Mouse (Mus musculus) heart, embryonic 12.5 days (tissue): ENCODE results near the gene Anks1b. TPM values are rescaled to one million over a fixed set of nuclear protein-coding genes. Genes with fewer than 3 reads are reported as not detected.
"Not testable (repeated sequence)": the region's sequence is repeated elsewhere in the genome, so short reads cannot be mapped to it uniquely, and the experiment has no call there.

Experiments
- ATAC-seq: fragments of 200-750 bp; cut with Nextera tagmentation; 2 replicates; pipeline ENCODE4 v1.8.0; 2017; ENCODE audit warnings: moderate TSS enrichment, moderate library complexity; ENCODE audit not compliant: insufficient number of reproducible peaks, low FRiP score
- H3K27ac ChIP-seq: fragments of 300-500 bp; sonication (generic); 2 replicates; pipeline ENCODE4 v1.5.1; 2016; ENCODE audit warnings: mild to moderate bottlenecking, moderate library complexity; ENCODE audit not compliant: poor library complexity, severe bottlenecking
- H3K27me3 ChIP-seq: fragments of 300-500 bp; sonication (generic); replicated peaks from 2 replicates; pipeline ENCODE4 v1.6.1; 2016; ENCODE audit warnings: mild to moderate bottlenecking, moderate library complexity
- H3K36me3 ChIP-seq: fragments of 300-500 bp; sonication (generic); 2 replicates; pipeline ENCODE4 v1.6.1; 2016; ENCODE audit warnings: mild to moderate bottlenecking, moderate library complexity
- H3K4me1 ChIP-seq: fragments of 300-500 bp; sonication (generic); replicated peaks from 2 replicates; pipeline ENCODE4 v1.6.1; 2016; ENCODE audit warnings: mild to moderate bottlenecking
- H3K4me2 ChIP-seq: fragments of 300-500 bp; sonication (generic); 2 replicates; pipeline ENCODE4 v1.6.1; 2016; ENCODE audit warnings: mild to moderate bottlenecking, moderate library complexity
- H3K4me3 ChIP-seq: fragments of 300-500 bp; sonication (generic); 2 replicates; pipeline ENCODE4 v1.5.1; 2016; ENCODE audit warnings: mild to moderate bottlenecking
- H3K9ac ChIP-seq: fragments of 300-500 bp; sonication (generic); 2 replicates; pipeline ENCODE4 v1.6.1; 2016; ENCODE audit warnings: mild to moderate bottlenecking, moderate library complexity
- H3K9me3 ChIP-seq: fragments of 300-500 bp; sonication (generic); replicated peaks from 2 replicates; pipeline ENCODE4 v1.6.1; 2016; ENCODE audit warnings: mild to moderate bottlenecking, moderate library complexity
- WGBS: fragments of 180-500 bp; shearing (Covaris S2); methylation state at CpG from one replicate; pipeline ENCODE4 v1.1.7; 2016; 5-methylcytosine and 5-hydroxymethylcytosine counted together
- polyA plus RNA-seq: library from polyadenylated mRNA; unstranded; fragments of >200 nt; fragmentation: Nextera tagmentation; extraction: Ambion mirVana; gene quantifications from 2 replicates; pipeline ENCODE4 v1.2.1, GENCODE M21; 2016

Anks1b gene
- polyA plus RNA-seq, 1 experiment from 2014 or later = 0.40 TPM

- H3K4me1 ChIP-seq = no peaks in the 10 kb centered on the region
- no peak overlapping the region for H3K4me3 ChIP-seq
- WGBS = 78% methylated on average over 2 of the region's 2 CpGs
Measured at GRCm38 (mm10) chr10:90616622-90617021, 743.3 kb downstream of the Anks1b start.

GRCm38 (mm10) chr10:90617664-90618296, 744.5 kb downstream of the Anks1b start:
- Histone ChIP-seq H3K4me2 (no peak overlapping the region), H3K4me1 (no peaks in the 10 kb centered on the region), H3K4me3 (no peak overlapping the region), H3K9me3 (no peaks in the 10 kb centered on the region), H3K36me3 (no peaks in the 10 kb centered on the region), H3K27ac (no peak overlapping the region), H3K9ac (no peak overlapping the region), H3K27me3 (no peaks in the 10 kb centered on the region)
- ATAC-seq = no peak
- 71% methylated on average over 7 of the region's 7 CpGs for WGBS

More at GRCm38 (mm10) chr10:90616622-90617021, 743.3 kb downstream of the Anks1b start:
- ATAC-seq = no peak
- no peak overlapping the region for H3K4me2 ChIP-seq
- no peak overlapping the region for H3K27ac ChIP-seq
- H3K36me3 ChIP-seq = no peaks in the 10 kb centered on the region
- H3K9me3 ChIP-seq = no peaks in the 10 kb centered on the region
- no peak overlapping the region for H3K9ac ChIP-seq
- H3K27me3 ChIP-seq = no peaks in the 10 kb centered on the region

GRCm38 (mm10) chr10:90627532-90627931, 754.2 kb downstream of the Anks1b start:
- Histone ChIP-seq H3K27ac (no peak overlapping the region), H3K4me2 (no peak overlapping the region), H3K27me3 (no peaks in the 10 kb centered on the region), H3K4me1 (no peaks in the 10 kb centered on the region), H3K36me3 (no peaks in the 10 kb centered on the region), H3K9me3 (no peaks in the 10 kb centered on the region), H3K4me3 (no peak overlapping the region), H3K9ac (no peak overlapping the region)
- WGBS = 80% methylated on average over 5 of the region's 5 CpGs
- no peak for ATAC-seq

GRCm38 (mm10) chr10:90630099-90630698, 756.9 kb downstream of the Anks1b start:
- no peaks in the 10 kb centered on the region for H3K36me3 ChIP-seq
- WGBS = 79% methylated on average over 7 of the region's 7 CpGs
- no peaks in the 10 kb centered on the region for H3K27me3 ChIP-seq
- H3K9me3 ChIP-seq = 0 out of 2 replicates have a peak, but pooled peaks cover 5% of the 10 kb centered on the region
- H3K27ac ChIP-seq = no peak overlapping the region
- no peak overlapping the region for H3K9ac ChIP-seq
- no peak overlapping the region for H3K4me2 ChIP-seq
- no peak for ATAC-seq
- H3K4me1 ChIP-seq = no peaks in the 10 kb centered on the region
- no peak overlapping the region for H3K4me3 ChIP-seq

DNA sequence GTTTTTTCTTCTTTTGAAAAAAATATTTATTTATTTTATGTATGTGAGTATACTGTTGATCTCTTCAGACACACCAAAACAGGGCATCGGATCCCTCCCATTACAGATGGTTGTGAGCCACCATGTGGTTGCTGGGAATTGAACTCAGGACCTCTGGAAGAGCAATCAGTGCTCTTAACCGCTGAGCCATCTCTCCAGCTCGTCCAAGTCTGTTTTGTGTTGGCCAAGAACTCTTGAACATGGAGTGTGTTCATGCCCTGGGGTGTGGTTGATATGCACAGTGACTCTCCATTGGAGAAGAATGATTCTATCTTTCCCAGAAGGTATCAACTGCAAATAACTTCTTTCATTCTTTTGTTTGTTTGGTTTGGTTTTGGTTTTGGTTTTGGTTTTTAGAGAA, 757.5 kb downstream of the Anks1b start:
- H3K27me3 ChIP-seq, H3K4me1 ChIP-seq, H3K4me2 ChIP-seq, H3K36me3 ChIP-seq, H3K9me3 ChIP-seq, H3K9ac ChIP-seq, H3K27ac ChIP-seq, ATAC-seq, H3K4me3 ChIP-seq: not testable (repeated sequence)
- WGBS = 68% methylated on average over 3 of the region's 3 CpGs

- Histone ChIP-seq H3K36me3 (no peaks in the 10 kb centered on the region), H3K4me2 (no peak overlapping the region), H3K4me1 (no peaks in the 10 kb centered on the region), H3K27me3 (no peaks in the 10 kb centered on the region), H3K9ac (no peak overlapping the region), H3K4me3 (no peak overlapping the region), H3K27ac (no peak overlapping the region), H3K9me3 (0 out of 2 replicates have a peak, but pooled peaks cover 5% of the 10 kb centered on the region)
- WGBS = 89% methylated on average over 4 of the region's 4 CpGs
- no peak for ATAC-seq
Measured at GRCm38 (mm10) chr10:90637352-90637751, 764.0 kb downstream of the Anks1b start.

DNA sequence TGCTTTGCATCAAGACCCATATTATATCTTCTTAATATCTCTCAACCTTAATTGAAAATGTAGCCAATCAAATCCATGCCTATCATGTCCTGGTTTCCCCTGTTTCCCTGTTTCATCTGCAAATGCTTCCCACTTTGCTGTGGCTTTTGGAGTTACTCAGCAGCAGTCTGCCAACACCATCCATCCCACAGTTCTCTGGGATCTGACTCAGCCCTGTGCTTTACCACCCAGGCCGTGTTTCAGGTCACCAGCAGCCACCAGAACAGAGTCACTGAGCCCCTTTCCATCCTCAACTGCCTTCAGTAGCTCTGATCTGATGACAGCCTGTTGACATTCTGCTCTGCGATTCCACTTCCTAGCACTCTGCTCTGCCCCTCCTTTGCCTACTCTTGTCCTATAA, 776.4 kb downstream of the Anks1b start:
- no peaks in the 10 kb centered on the region for H3K27me3 ChIP-seq
- H3K4me3 ChIP-seq = no peak overlapping the region
- no peak overlapping the region for H3K27ac ChIP-seq
- no peak overlapping the region for H3K9ac ChIP-seq
- ATAC-seq = no peak
- H3K36me3 ChIP-seq = no peaks in the 10 kb centered on the region
- H3K4me2 ChIP-seq = no peak overlapping the region
- no peaks in the 10 kb centered on the region for H3K4me1 ChIP-seq
- no peaks in the 10 kb centered on the region for H3K9me3 ChIP-seq
- WGBS = 48% methylated on average over 2 of the region's 2 CpGs

DNA sequence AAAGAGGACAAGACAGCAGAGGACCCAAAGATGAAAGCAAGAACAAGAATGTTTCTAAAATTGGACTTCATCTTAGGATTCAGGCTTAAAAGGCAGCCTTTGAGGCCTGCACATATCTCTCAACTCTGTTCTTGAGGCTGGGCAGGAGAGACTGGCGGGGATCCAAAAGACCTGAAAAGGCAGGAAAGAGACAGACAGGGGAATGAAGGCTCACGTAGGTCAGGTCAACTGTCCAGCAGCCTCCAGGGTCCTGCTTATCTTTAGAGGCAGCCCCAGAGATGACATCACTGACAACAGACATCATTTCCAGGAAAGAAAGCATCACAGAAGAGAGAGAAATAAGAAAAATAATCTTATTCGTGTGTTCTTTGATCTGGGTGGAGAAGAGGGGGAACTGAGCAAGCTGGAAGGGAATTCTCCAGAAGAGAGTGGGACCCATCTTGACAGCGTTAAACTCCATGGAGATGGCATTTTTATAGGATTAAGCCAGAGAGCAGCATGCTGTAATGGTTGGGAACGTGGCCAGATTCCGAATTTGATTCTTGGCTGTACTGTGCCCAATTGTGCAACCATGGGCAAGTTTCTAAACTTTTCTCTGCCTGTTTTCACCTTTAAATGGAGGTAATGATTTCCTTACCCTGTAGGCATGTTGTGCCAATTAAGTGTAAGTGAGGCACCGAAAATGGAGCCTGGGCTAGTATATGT, 784.3 kb downstream of the Anks1b start:
- Histone ChIP-seq H3K9ac (no peak overlapping the region), H3K36me3 (no peaks in the 10 kb centered on the region), H3K4me1 (peaks cover 6% of the 10 kb centered on the region; the same call in 1 of the 2 replicates), H3K27me3 (no peaks in the 10 kb centered on the region), H3K27ac (no peak overlapping the region), H3K4me3 (no peak overlapping the region), H3K9me3 (no peaks in the 10 kb centered on the region), H3K4me2 (no peak overlapping the region)
- 60% methylated on average over 7 of the region's 7 CpGs for WGBS
- no peak for ATAC-seq

- H3K9me3 ChIP-seq = no peaks in the 10 kb centered on the region
- H3K4me3 ChIP-seq = no peak overlapping the region
- no peak overlapping the region for H3K9ac ChIP-seq
- no peaks in the 10 kb centered on the region for H3K27me3 ChIP-seq
- no peak for ATAC-seq
- H3K36me3 ChIP-seq = no peaks in the 10 kb centered on the region
- no peak overlapping the region for H3K27ac ChIP-seq
- H3K4me1 ChIP-seq = no peaks in the 10 kb centered on the region
- no peak overlapping the region for H3K4me2 ChIP-seq
- WGBS = 81% methylated on average over 2 of the region's 2 CpGs
Measured at GRCm38 (mm10) chr10:90666746-90667145, 793.4 kb downstream of the Anks1b start.

DNA sequence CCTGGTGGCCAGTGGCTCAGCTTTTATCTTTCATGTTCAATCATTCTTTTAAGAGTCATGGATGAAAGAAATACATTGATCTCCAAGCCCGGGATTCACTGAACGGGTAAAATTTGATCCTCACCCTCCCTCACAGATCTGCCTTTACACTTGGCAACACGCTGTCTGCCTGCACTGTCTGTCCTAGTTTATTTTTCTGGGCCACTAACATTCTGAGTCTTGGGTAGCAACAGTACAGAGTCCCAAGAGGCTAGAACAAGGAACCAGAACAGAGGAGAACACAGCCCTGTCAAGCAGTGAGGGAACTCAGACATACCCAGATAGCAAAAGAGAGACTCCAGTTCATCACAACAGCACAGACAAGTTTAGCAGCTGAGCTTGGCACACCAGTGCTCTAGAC, 797.0 kb downstream of the Anks1b start:
- no peaks in the 10 kb centered on the region for H3K4me1 ChIP-seq
- 81% methylated on average over 3 of the region's 3 CpGs for WGBS
- H3K36me3 ChIP-seq = no peaks in the 10 kb centered on the region
- no peak for ATAC-seq
- H3K27ac ChIP-seq = no peak overlapping the region
- no peak overlapping the region for H3K4me2 ChIP-seq
- no peaks in the 10 kb centered on the region for H3K27me3 ChIP-seq
- H3K9me3 ChIP-seq = no peaks in the 10 kb centered on the region
- no peak overlapping the region for H3K9ac ChIP-seq
- H3K4me3 ChIP-seq = no peak overlapping the region

GRCm38 (mm10) chr10:90672135-90672534, 798.8 kb downstream of the Anks1b start:
- Histone ChIP-seq H3K36me3 (no peaks in the 10 kb centered on the region), H3K4me1 (no peaks in the 10 kb centered on the region), H3K4me2 (no peak overlapping the region), H3K27ac (no peak overlapping the region), H3K27me3 (no peaks in the 10 kb centered on the region), H3K9ac (no peak overlapping the region), H3K9me3 (no peaks in the 10 kb centered on the region), H3K4me3 (no peak overlapping the region)
- ATAC-seq = no peak
- 73% methylated on average over 3 of the region's 3 CpGs for WGBS
